Mouse (Mus musculus) kidney, postnatal 14 days (tissue): Measurements from ENCODE around the gene Gprc5c.

Experiments
- DNase-seq: peaks from one replicate; pipeline ENCODE4 v3.0.0; 2022; ENCODE audit warnings: mixed read lengths

The Gprc5c gene

GRCm38 (mm10) chr11:114850452-114851268 lies at the start of gene Gprc5c:
TSS of gene Gprc5c (plus strand) at chr11:114851152.
- peak; percentile 86 for DNase-seq

GRCm38 (mm10) chr11:114801906-114802305 lies 49.0 kb upstream of the Gprc5c start:
- DNase-seq: no peak

- no peak for DNase-seq
Observed at GRCm38 (mm10) chr11:114802540-114803267, 48.2 kb upstream of the Gprc5c start.

GRCm38 (mm10) chr11:114803990-114804389 lies 47.0 kb upstream of the Gprc5c start:
- no peak for DNase-seq

GRCm38 (mm10) chr11:114807025-114807424 lies 43.9 kb upstream of the Gprc5c start:
- no peak for DNase-seq

GRCm38 (mm10) chr11:114807686-114808427 lies 43.1 kb upstream of the Gprc5c start:
- DNase-seq: no peak

GRCm38 (mm10) chr11:114809371-114809770 lies 41.6 kb upstream of the Gprc5c start:
- DNase-seq: no peak

GRCm38 (mm10) chr11:114810344-114810743 lies 40.6 kb upstream of the Gprc5c start:
- DNase-seq: no peak

GRCm38 (mm10) chr11:114812731-114813240 lies 38.2 kb upstream of the Gprc5c start:
- peak; percentile 93 for DNase-seq

- DNase-seq: no peak
Observed at GRCm38 (mm10) chr11:114814873-114815592, 35.9 kb upstream of the Gprc5c start.

- DNase-seq: no peak
Observed at GRCm38 (mm10) chr11:114816934-114817333, 34.0 kb upstream of the Gprc5c start.

- no peak for DNase-seq
Observed at GRCm38 (mm10) chr11:114818185-114818584, 32.8 kb upstream of the Gprc5c start.

GRCm38 (mm10) chr11:114819110-114819509 lies 31.8 kb upstream of the Gprc5c start:
- no peak for DNase-seq

- no peak for DNase-seq
Observed at GRCm38 (mm10) chr11:114820444-114820843, 30.5 kb upstream of the Gprc5c start.

GRCm38 (mm10) chr11:114821325-114821724 lies 29.6 kb upstream of the Gprc5c start:
- DNase-seq: no peak

GRCm38 (mm10) chr11:114822727-114823126 lies 28.2 kb upstream of the Gprc5c start:
- DNase-seq: peak; percentile 79

- DNase-seq: no peak
Observed at GRCm38 (mm10) chr11:114823199-114823725, 27.7 kb upstream of the Gprc5c start.

- peak; percentile 84 for DNase-seq
Observed at GRCm38 (mm10) chr11:114826686-114827085, 24.3 kb upstream of the Gprc5c start.

- peak; percentile 87 for DNase-seq
Observed at GRCm38 (mm10) chr11:114829499-114830432, 21.2 kb upstream of the Gprc5c start.

- DNase-seq: peak; percentile 66
Observed at GRCm38 (mm10) chr11:114830433-114830773, 20.5 kb upstream of the Gprc5c start.

- DNase-seq: no peak
Observed at GRCm38 (mm10) chr11:114833166-114833565, 17.8 kb upstream of the Gprc5c start.
